Mouse (Mus musculus) megakaryocyte, adult 5-6 weeks (primary cell): ENCODE data around the gene Gm10300. TPM values are rescaled to one million over a fixed set of nuclear protein-coding genes. Genes with fewer than 3 reads are reported as not detected.

Source experiments
- ATAC-seq: 2 replicates; pipeline ENCODE4 v1.8.0; 2016; ENCODE audit warnings: mild to moderate bottlenecking, inconsistent platforms; ENCODE audit not compliant: poor library complexity, severe bottlenecking
- total RNA-seq, 2 experiments: library from RNA; stranded (forward) in 1 of 2; stranded (reverse) in 1 of 2; fragments of 153-499, 151-499 nt in 1 of 2; fragments of 221-1000, 200-1000 nt in 1 of 2; gene quantifications; 2 replicates each; pipeline versions ENCODE4 v1.2.3 to v1.2.4; 2015 to 2017

Gene Gm10300
- total RNA-seq, 2 experiments from 2014 or later = 0.16 to 0.33 TPM

DNA sequence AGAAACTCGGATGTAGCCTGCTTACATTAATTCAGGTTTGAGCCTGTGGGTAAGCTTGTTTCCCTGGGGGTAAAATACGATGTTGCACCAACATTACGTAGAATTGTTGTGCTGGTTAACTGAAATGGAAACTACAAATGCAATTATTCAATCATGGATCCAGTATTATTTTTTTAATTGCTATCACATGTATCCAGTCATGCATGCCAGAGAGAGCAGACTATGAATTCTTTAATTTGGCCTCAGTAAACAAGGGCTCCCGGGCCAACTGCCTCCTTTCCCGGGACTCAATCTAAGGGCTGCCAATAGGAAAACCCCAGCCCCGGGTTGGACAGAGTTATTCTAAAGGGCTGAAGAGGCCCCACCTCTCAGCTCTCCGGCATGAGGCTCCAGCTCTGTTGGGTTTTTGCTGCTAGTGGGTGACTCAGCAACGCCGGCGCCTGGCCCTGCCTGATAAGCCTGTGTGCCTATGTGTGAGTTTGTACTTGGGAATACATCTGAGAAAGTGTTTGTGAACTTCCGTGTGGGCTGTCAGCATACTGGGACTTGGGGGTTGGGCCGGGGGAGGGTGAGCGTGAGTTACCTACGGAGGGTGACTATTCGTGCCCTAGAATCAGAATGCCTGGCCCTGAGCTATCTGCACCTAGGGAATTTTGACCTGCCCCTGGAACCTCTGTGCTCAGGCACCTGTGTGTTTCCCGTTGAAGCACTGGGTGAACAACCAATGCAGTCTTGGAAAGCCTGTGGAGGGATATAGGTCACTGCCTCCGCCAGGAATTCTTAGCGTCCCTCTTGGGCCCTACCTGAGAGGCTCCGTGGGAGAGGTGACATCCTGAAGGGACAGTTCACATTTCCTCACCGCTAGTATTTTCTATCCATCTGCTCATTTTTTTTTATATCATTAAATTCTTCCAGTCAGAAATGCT is 2.2 kb downstream of the Gm10300 start:
- no peak for ATAC-seq

DNA sequence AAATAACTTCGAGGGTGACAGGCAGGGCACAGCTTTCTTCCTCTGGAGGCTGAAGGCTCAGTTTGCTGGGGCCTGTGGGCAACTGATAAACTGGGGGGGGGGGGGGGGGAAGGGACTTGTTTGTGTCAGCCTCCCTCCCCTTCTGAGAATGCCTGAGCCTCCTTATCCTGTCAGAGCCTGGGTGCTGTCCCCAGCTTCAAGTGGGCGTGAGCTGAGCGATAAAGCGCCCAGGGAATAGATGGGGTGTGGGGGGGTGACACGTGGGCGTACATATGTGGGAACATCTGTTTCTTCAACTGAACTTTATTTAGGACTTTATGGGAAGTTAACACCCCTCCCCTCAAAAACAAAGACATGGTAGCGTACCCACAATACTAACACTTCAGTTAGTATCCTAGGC is 2.9 kb downstream of the Gm10300 start:
- no peak for ATAC-seq

DNA sequence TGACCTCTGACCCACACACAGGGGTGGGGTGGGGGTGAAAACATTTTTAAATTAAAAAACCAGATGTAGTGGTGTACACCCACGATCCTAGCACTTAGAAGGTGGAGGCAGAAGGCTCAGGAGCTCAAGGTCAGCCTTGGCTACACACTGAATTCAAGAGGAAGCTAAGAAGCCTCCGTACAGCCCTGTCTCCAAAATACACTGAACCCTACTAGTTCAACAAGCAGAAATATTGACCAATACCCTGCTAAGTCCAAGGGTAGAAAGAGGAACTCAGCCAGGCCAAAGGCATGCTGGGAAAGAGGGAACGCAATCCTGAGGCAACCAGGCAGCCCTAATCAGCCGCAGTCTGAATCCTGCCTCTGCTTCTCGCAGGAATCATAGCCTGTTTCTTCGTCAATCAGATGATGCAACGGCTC is 3.8 kb downstream of the Gm10300 start:
- ATAC-seq = peak; percentile 55

GRCm38 (mm10) chr4:132079555-132080275 is 5.2 kb downstream of the Gm10300 start:
- ATAC-seq = peak; percentile 22; the same call in 1 of the 2 replicates

- ATAC-seq = no peak
Observed at GRCm38 (mm10) chr4:132080492-132080983, 6.0 kb downstream of the Gm10300 start.

- peak; percentile 33; the same call in 1 of the 2 replicates for ATAC-seq
Observed at GRCm38 (mm10) chr4:132085114-132085513, 10.6 kb downstream of the Gm10300 start.

DNA sequence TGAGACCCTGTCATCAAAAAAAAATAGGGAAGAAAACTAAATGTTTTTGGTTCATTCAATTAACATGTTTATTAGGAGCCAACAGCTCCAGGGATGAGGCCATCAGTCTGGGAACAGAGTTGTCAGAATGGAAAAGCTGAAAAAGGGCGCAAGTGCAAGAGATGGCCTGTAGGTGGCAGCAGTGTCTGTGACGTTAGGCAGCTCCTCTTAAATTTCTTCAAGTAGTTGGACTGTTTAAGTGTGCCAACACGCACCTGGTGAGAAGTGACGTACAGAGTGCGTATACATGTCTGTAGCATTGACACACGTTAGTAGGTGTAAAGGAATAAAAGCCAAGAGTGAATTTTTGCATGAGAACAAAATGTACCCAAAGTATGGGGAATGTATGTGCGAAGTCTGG is 14.4 kb downstream of the Gm10300 start:
- ATAC-seq = peak; percentile 70

DNA sequence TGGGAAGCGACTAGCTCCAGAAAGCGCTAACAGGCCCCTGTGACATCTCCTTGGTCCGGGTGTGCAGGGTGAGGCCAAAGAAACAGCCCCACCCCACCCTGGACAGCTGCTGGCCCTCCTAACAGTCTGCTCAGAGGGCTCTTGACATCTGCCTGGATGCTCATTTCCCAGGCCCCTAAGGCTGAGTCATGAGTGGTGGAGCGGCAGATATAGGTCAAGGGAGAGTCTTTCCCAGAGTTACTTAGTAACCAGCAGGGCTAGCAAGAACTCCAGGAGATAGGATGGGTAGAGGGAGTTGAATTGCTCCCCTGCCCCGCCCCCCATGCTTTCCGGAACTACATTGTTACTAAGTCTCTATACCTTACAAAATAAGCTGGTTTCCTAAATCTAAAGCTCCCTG is 18.6 kb downstream of the Gm10300 start:
- no peak for ATAC-seq

GRCm38 (mm10) chr4:132093928-132094327 is 19.4 kb downstream of the Gm10300 start:
- no peak for ATAC-seq

- no peak for ATAC-seq
Observed at GRCm38 (mm10) chr4:132095043-132095442, 20.5 kb downstream of the Gm10300 start.

GRCm38 (mm10) chr4:132099548-132099947 is 25.1 kb downstream of the Gm10300 start:
- no peak for ATAC-seq

GRCm38 (mm10) chr4:132101152-132101551 is 26.7 kb downstream of the Gm10300 start:
- no peak for ATAC-seq

GRCm38 (mm10) chr4:132108221-132108620 is 33.7 kb downstream of the Gm10300 start:
- no peak for ATAC-seq

DNA sequence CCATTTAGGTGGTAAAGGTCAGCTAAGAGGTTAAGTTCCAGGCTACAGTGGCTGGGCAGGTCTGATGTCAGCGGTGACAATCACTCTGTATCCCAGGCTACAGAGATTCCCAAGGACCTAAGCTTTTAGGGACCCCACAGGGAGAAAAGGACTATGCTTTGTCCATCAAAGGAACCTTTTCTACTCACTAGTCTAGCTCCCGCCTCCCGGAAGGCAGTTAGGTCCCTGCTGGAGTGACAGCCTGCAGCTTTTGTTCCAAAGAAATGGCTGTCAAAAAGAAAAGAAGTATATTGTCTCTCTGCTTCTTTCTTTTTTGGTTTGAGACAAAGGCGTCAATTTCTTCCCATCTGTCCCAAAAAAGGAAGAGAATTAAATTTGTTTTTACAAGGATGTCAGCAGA is 36.7 kb downstream of the Gm10300 start:
- ATAC-seq = no peak

DNA sequence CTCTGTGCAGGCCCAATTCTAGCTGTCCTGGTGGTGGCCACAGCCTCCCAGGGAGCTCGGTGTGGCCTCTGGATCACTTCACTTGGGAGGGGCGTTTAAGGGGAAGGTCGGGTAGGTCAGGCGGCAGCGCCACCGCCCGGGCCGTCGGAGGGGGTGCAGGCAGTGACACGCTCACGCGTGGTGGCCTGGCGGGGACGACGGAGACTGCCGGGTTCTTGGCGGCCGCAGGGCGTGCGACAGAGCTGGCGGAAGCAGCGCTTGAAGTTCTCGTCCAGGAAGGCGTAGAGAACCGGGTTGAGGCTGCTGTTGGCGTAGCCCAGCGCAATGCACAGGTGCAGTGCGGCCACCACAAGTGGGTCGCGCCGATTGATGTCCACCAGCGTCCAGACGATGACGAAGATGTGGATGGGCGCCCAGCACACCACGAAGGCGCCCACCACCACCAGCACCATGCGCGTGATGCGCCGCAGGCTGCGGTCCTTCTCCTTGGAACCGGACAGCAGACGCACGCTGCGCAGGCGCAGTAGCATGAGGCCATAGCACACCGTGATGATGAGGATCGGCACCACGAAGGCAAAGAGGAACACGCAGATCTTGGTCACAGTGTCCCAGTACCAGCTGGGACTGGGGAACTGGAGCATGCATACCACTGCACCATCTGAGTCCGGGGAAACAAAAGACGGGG is 39.1 kb downstream of the Gm10300 start:
- ATAC-seq = peak; percentile 35; the same call in 1 of the 2 replicates

- ATAC-seq = no peak
Observed at GRCm38 (mm10) chr4:132116315-132116714, 41.8 kb downstream of the Gm10300 start.

DNA sequence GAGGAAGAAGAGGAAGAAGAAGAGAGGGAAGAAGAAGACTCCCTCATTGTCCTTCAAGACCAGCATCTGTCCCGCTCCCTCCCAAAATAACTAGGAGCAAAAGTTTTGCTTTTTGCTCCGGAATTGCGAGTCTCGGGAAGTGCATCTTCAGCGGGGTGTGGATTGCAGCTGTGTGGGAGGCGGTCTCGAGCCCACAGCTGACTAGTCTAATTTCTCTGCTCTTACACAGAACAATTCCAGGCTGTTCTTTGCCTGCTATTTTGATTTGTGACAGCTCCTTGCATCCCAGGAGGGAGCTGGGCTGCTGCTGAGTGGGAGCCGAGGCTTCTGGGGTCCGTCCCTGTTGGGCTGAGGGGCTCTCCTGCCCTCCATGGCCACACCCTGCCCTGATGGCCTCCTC is 45.1 kb downstream of the Gm10300 start:
- no peak for ATAC-seq

GRCm38 (mm10) chr4:132121674-132122073 is 47.2 kb downstream of the Gm10300 start:
- ATAC-seq = no peak

DNA sequence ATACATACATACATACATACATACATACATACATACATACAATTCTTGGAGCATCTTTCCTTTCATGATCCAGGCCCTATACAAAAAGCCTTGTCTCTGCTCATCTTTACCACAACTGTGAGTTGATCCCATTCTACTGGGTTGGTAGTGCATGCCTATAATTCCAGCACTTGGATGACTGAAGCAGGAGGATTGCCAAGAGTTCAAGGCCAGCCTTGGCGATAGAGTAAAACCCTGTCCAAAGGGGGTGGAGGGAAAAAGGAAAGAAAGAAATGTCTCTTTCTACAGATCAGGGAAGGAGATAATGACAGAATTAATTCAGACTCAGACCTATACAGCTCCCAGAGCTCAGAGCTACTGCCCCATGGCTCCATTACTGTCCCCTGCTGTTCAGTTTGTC is 48.7 kb downstream of the Gm10300 start:
- no peak for ATAC-seq
